Mouse (Mus musculus): Measurements from ENCODE around the gene Cldn12. TPM values are rescaled to one million over a fixed set of nuclear protein-coding genes. Genes with fewer than 3 reads are reported as not detected.

Gene Cldn12
- 32.4 and 34.5 TPM in 2 replicates for polyA plus RNA-seq (2016; fragmentation: Nextera tagmentation; extraction: Ambion mirVana)

DNA sequence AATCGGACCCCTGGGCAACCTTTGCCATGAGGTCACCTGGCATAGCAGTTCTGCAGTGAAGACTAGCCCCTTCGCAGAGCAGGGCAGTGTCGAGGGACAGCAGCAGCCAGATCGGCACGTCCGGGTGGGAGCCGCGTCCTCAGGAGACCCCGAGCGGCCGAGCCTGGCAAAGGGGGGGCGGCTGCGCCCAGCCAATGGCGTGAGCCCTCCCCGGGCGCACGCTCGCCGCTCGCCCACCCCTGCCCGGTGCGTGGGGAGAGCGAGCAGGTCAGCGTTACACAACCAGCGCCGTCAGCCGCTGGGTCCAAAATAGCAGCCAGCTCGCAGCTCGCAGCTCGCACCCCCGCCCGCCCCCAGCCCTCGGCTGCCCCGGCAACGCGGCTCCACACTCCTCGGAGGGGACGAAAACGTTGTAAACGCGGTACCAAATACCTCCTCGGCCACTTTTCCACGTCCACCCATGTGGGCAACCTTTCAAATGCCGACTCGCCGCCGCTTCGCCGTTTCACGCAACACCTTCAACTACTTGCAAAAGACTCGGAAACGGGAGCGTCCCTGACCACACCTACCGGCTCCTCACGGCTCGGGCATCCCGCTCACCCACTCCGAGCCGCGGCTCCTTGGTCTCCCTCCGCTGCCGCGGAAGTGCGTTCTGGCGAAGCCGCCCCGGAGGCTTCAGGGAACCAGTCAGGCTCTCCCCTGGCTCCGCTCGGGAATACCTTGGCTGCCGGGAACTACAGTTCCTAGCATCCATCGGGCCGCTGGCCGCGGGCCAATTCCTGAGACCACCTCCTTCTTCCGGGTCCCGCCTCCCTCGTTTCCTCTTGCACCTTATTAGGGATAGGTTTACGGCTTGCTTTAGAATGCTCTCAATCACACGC lies at the start of gene Cldn12:
Gene Cldn12 (minus strand): TSS at position 763 of the 881 bp plus-strand sequence.
- under 1% methylated on average over 79 of the region's 79 CpGs for WGBS
- Histone ChIP-seq H3K9me3 (no peaks in the 10 kb centered on the region), H3K27me3 (replicated peaks; ENCODE audit: low read depth, poor library complexity, severe bottlenecking) (no peaks in the 10 kb centered on the region), H3K4me3 (peak within 1 kb of the TSS; percentile 87), H3K36me3 (replicated peaks) (peaks cover 8% of the 10 kb centered on the region), H3K4me1 (peaks cover 10% of the 10 kb centered on the region), H3K27ac (replicated peaks) (peak within 1 kb of the TSS; percentile 91)
- peak; percentile 96 for DNase-seq (ENCODE audit: low spot score)

DNA sequence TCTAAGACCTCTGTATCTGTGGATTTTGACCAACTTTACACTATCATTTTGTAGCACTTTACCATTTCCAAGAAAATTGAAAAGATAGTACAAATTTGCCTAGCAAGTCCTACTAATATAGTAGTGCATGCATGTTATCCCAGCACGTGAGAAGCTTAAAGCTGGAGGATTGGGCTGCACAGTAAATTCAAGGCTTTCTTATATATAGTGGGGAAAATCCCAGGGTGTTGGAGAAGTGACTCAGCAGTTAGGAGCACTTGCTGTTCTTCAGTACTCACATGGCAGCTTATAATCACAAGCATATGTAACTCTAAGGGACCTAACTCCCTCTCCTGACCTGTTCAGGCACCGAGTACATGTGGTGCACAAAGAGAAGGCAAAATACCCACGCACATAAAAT lies 47.7 kb upstream of the Cldn12 start:
- Histone ChIP-seq H3K9me3 (no peaks in the 10 kb centered on the region), H3K27me3 (replicated peaks; ENCODE audit: low read depth, poor library complexity, severe bottlenecking) (no peaks in the 10 kb centered on the region), H3K36me3 (replicated peaks) (no peaks in the 10 kb centered on the region), H3K4me1 (peaks cover 11% of the 10 kb centered on the region), H3K27ac (replicated peaks) (no peak overlapping the region), H3K4me3 (no peak overlapping the region)
- no peak for DNase-seq (ENCODE audit: low spot score)
- WGBS = 66% methylated on average over 3 of the region's 3 CpGs

DNA sequence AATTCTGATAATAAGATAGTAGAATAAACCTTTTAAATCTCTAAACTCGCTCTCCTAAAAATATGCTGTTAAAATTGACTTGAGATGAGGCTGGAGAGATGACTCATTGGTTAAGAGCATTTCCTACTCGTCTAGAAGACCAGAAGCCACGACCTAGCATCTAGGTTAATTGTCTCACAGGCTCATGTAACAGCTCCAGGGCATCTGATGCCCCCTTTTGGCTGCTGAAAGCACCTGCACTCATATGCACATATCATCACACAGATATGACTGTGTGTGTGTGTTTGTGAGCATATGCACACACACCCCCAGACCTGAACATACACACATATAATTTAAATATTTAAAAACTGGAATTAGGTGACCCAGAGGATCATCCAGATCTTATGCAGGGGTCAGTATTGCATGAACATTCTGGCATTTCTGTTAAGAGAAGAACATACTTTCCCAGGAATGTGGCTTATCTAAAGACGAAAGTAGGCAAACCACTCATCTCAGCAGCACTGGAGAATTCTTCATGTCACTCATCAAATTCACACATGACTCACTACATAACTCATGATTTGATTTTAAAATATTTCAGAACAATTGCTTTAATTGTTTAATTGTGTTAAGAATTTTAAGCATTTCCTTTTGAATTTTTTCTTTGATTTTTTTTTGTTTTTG lies 46.4 kb upstream of the Cldn12 start:
- 73% methylated on average over 4 of the region's 4 CpGs for WGBS
- H3K9me3 ChIP-seq = no peaks in the 10 kb centered on the region

DNA sequence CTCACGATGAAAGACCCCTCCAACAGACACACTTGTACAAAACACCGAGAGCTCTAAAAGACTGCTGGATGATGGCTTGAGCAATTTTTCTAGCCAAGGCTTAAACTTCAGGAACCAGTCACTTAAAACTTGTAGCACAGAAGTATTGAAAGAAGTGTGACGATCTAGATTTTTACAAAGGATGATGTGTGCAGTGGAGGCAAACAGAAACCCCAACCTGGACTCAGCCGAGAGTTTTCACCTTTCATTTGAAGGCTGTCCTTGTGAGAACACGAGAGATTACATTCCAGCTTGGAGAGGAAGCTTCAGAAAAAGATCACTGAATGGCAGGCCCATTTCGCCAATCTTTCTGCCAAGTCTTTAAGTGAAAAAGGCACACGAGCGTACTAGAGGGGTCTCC lies 45.0 kb upstream of the Cldn12 start:
- Histone ChIP-seq H3K9me3 (no peaks in the 10 kb centered on the region), H3K36me3 (replicated peaks) (peaks cover 13% of the 10 kb centered on the region), H3K4me1 (peaks cover 11% of the 10 kb centered on the region), H3K27ac (replicated peaks) (peak overlapping the region; percentile 94), H3K27me3 (replicated peaks; ENCODE audit: low read depth, poor library complexity, severe bottlenecking) (no peaks in the 10 kb centered on the region), H3K4me3 (peak overlapping the region; percentile 75)
- no peak for DNase-seq (ENCODE audit: low spot score)
- 49% methylated on average over 8 of the region's 8 CpGs for WGBS

More for the DNA sequence above, 46.4 kb upstream of the Cldn12 start:
- no peaks in the 10 kb centered on the region for H3K36me3 ChIP-seq (replicated peaks)
- no peak overlapping the region for H3K27ac ChIP-seq (replicated peaks)
- H3K27me3 ChIP-seq (replicated peaks; ENCODE audit: low read depth, poor library complexity, severe bottlenecking) = no peaks in the 10 kb centered on the region
- peaks cover 11% of the 10 kb centered on the region for H3K4me1 ChIP-seq
- no peak for DNase-seq (ENCODE audit: low spot score)
- H3K4me3 ChIP-seq = no peak overlapping the region

DNA sequence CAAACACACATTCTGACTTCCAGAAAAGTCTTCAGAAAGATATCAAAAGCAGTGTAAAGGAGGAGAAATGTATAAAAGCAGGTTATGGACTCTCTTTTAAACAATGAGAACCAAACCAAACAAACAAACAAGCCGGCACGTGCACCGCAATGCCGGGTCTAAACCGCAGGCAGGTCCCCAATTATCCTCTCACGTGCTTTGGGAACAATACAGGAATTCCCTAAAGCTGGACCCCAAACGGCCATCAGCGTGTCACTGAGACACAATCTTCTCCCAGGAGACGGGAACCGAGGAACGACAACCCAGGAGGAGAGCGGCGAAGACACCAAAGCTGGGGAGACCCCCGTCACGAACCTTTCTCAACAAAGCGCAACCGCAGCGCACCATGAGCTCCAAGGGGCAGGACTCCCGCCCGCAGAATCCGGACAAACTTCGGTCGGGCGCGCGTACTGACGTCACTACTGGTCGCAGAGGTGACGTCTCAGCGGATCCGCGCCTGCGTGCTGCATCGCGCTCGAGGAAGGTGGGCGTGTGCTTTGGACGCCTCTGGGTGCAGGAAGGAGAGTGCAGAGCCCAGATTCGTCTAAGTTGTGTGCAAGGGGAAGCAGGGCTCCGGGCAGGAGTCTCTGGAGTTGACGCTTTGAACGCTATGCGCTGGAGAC lies 44.5 kb upstream of the Cldn12 start, which contains the start of gene Gtpbp10:
Gene Gtpbp10 (minus strand): TSS at position 460 of the 662 bp plus-strand sequence.
- Histone ChIP-seq H3K9me3 (no peaks in the 10 kb centered on the region), H3K4me3 (peak within 1 kb of the TSS; percentile 75), H3K27me3 (replicated peaks; ENCODE audit: low read depth, poor library complexity, severe bottlenecking) (no peaks in the 10 kb centered on the region), H3K27ac (replicated peaks) (peak within 1 kb of the TSS; percentile 94), H3K4me1 (peaks cover 11% of the 10 kb centered on the region), H3K36me3 (replicated peaks) (peaks cover 19% of the 10 kb centered on the region)
- peak; percentile 94 for DNase-seq (ENCODE audit: low spot score)
- WGBS = under 1% methylated on average over 43 of the region's 43 CpGs

DNA sequence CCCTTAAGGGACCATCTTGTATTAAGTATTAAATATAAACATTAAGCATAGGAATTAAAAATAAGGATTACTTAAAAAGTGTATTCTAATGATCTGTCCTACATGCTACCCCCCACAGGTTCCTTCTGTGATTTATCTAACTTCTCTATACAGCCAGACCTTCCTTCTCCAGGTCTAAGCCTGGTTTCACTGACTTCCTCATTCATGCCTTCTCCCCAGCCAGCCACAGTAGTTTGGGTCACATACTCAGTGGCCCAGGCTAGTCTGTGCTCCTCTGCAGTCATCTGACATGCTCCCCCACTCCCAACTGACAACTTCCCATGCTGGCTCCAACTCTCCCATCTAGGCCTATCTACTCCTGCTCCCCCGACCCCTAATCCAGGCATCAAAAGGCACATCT lies 36.4 kb upstream of the Cldn12 start:
- H3K4me1 ChIP-seq = no peaks in the 10 kb centered on the region
- no peak overlapping the region for H3K4me3 ChIP-seq
- no peaks in the 10 kb centered on the region for H3K9me3 ChIP-seq
- no peak overlapping the region for H3K27ac ChIP-seq (replicated peaks)
- DNase-seq (ENCODE audit: low spot score) = no peak
- 83% methylated on average over 1 of the region's 1 CpGs for WGBS
- H3K36me3 ChIP-seq (replicated peaks) = peaks cover 94% of the 10 kb centered on the region
- H3K27me3 ChIP-seq (replicated peaks; ENCODE audit: low read depth, poor library complexity, severe bottlenecking) = no peaks in the 10 kb centered on the region

DNA sequence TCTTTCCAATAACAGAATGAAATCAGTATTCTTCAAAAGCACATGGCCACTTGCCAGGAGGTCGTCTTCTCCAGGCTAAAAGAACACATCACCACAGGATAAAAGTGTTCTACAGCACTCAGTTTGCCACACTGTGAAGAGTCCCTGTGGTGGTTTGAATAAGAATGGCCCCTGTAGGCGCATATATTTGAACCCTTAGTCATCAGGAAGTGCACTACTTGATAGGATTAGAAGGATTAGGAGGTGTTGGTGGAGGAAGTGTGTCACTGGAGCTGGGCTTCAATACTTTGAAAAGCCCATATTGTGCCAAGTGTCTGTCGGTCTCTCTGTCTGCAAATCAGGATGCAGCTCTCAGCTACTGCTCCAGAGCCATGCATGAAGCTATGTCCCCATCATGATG lies 25.6 kb upstream of the Cldn12 start:
- DNase-seq (ENCODE audit: low spot score) = no peak
- Histone ChIP-seq H3K27ac (replicated peaks) (no peak overlapping the region), H3K36me3 (replicated peaks) (peaks cover 85% of the 10 kb centered on the region), H3K9me3 (no peaks in the 10 kb centered on the region), H3K27me3 (replicated peaks; ENCODE audit: low read depth, poor library complexity, severe bottlenecking) (no peaks in the 10 kb centered on the region), H3K4me3 (no peak overlapping the region), H3K4me1 (no peaks in the 10 kb centered on the region)
- WGBS = 77% methylated on average over 3 of the region's 3 CpGs

DNA sequence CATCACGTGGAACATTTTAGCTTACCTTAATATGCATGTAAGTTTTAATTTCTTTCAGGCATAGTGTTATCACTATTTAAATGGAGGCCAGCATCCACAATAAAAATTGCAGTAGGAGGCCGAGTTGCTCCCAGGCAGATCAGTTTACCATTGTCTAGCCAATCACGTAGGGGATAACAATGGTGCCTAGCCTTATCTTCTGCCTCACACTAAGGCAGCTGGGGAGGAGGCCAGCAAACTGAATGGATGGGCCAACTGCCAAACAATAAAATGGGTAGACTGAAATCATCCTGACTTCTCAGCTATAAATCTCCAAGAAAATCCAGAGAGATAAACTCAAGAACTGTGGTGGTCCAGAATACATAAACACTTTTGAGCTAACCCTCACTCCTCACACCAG lies 25.0 kb upstream of the Cldn12 start:
- no peaks in the 10 kb centered on the region for H3K27me3 ChIP-seq (replicated peaks; ENCODE audit: low read depth, poor library complexity, severe bottlenecking)
- no peaks in the 10 kb centered on the region for H3K4me1 ChIP-seq
- no peak for DNase-seq (ENCODE audit: low spot score)
- WGBS = 88% methylated on average over 3 of the region's 3 CpGs
- no peak overlapping the region for H3K4me3 ChIP-seq
- peaks cover 84% of the 10 kb centered on the region for H3K36me3 ChIP-seq (replicated peaks)
- H3K9me3 ChIP-seq = no peaks in the 10 kb centered on the region
- H3K27ac ChIP-seq (replicated peaks) = no peak overlapping the region

DNA sequence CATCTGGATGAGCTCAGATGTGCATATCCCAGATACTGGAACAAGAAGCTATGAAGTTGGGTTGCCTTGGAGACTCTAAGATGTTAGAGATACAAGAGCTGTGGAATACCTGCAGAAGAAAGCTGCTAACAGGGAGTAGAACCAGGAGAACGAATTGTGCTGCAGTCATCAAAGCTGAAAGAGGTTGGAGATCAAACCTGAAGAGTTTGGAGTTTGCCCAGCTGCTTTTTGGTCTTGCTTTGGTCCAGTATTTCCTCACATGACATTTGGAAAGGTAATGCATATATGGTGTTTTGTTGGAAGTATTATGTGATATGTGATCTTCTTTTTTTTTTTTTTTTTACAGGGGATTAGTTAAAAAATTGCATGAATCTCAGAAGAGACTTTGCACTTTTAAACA lies 21.4 kb upstream of the Cldn12 start:
- 91% methylated on average over 1 of the region's 1 CpGs for WGBS
- H3K4me1 ChIP-seq = no peaks in the 10 kb centered on the region
- no peak for DNase-seq (ENCODE audit: low spot score)
- H3K27ac ChIP-seq (replicated peaks) = no peak overlapping the region
- no peak overlapping the region for H3K4me3 ChIP-seq
- no peaks in the 10 kb centered on the region for H3K27me3 ChIP-seq (replicated peaks; ENCODE audit: low read depth, poor library complexity, severe bottlenecking)
- H3K9me3 ChIP-seq = no peaks in the 10 kb centered on the region
- H3K36me3 ChIP-seq (replicated peaks) = peaks cover 48% of the 10 kb centered on the region

DNA sequence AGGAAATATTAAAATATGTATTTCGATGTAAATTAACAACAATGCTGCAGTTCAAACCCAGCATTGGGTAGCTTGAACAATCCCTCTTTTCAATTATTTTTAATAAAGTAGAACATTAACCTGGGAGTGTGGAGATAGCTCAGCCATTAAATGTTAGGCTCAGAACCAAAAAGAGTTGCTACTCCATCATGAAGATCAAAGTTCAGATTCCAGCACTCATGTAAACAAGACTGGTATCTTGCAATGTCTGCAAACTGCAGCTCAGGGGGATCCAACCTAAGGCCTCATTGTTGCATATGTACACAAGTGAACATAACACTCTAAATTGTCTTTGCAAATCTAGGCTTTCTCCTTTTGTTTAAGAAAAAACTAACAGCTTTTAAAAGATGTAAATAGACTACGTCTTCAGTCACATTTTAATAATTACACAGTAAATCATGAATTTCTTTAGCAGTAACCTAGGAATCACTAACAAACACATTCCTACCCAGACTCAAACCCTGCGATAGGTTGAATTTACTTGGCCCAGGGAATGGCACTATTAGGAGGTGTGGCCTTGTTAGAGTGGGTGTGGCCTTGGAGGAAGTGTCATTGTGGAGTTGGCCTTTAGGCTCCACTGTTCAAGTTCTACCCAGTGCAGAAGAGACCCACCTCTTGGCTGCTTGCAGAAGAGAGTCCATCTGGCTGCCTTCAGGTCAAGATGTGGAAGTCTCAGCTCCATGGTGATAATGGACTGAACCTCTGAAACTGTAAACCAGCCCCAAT lies 19.1 kb upstream of the Cldn12 start:
- DNase-seq (ENCODE audit: low spot score) = no peak
- Histone ChIP-seq H3K27me3 (replicated peaks; ENCODE audit: low read depth, poor library complexity, severe bottlenecking) (no peaks in the 10 kb centered on the region), H3K27ac (replicated peaks) (no peak overlapping the region), H3K4me3 (no peak overlapping the region), H3K36me3 (replicated peaks) (peaks cover 25% of the 10 kb centered on the region), H3K4me1 (no peaks in the 10 kb centered on the region), H3K9me3 (no peaks in the 10 kb centered on the region)
- WGBS = 92% methylated on average over 3 of the region's 3 CpGs

DNA sequence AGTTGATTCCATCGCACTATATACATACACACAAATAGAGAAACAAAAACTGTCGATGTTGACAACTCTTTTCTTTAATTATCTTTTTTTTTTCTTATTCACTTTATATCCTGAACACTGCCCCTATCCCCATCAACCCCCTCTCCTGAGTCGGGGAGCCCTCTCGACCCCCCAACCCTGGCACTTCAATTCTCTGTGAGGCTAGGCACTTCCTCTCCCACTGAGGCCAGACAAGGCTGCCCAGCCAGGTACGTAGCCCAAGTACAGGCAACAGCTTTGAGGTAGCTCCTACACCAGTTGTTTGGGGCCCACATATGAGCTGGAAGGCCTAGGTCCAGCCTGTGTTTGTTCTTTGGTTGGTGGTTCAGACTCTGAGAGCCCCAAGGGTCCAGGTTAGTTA lies 653 bp upstream of the Cldn12 start:
- Histone ChIP-seq H3K27me3 (replicated peaks; ENCODE audit: low read depth, poor library complexity, severe bottlenecking) (no peaks in the 10 kb centered on the region), H3K27ac (replicated peaks) (no peak overlapping the region), H3K36me3 (replicated peaks) (peaks cover 8% of the 10 kb centered on the region), H3K4me1 (peaks cover 7% of the 10 kb centered on the region; the same call in 1 of the 2 replicates), H3K9me3 (no peaks in the 10 kb centered on the region), H3K4me3 (peak overlapping the region; percentile 87; the same call in 1 of the 2 replicates)
- no peak for DNase-seq (ENCODE audit: low spot score)
- WGBS = 79% methylated on average over 5 of the region's 5 CpGs

DNA sequence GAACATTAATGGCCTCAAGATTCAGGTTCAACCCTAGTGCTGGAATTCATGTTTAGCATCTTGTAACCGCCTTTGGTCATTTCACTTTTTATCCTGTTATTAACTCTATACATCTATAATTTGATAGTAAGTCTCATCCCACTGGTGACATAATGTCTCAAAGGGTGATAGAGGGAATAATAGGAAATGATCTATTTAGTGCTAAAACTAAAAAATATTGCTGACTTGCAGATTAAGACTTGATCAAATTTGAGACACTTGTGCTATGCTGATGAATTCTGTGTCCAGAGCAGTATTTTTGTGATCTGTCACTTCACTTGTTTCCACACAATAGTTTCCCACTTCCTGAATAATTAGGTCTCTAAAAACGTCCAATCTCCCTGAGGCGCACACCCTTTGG lies 3.4 kb downstream of the Cldn12 start:
- Histone ChIP-seq H3K27ac (replicated peaks) (no peak overlapping the region), H3K36me3 (replicated peaks) (peaks cover 32% of the 10 kb centered on the region), H3K4me3 (no peak overlapping the region), H3K27me3 (replicated peaks; ENCODE audit: low read depth, poor library complexity, severe bottlenecking) (no peaks in the 10 kb centered on the region), H3K4me1 (peaks cover 15% of the 10 kb centered on the region), H3K9me3 (no peaks in the 10 kb centered on the region)
- WGBS = 80% methylated on average over 3 of the region's 3 CpGs
- DNase-seq (ENCODE audit: low spot score) = no peak

All from embryonic facial prominence, embryonic 10.5 days (tissue).